Mouse (Mus musculus) erythroblast, embryonic 14.5 days (primary cell): Measurements from ENCODE around the gene Ripk3.

ENCODE experiments used
- GATA1 ChIP-seq: IDR thresholded peaks from 2 replicates; pipeline ENCODE4 v1.6.1; 2012; ENCODE audit warnings: low read length, inconsistent platforms, mixed read lengths
- TAL1 ChIP-seq: IDR thresholded peaks from 3 replicates; pipeline ENCODE4 v1.6.1; 2012; ENCODE audit warnings: low read length, inconsistent platforms, mixed read lengths

DNA sequence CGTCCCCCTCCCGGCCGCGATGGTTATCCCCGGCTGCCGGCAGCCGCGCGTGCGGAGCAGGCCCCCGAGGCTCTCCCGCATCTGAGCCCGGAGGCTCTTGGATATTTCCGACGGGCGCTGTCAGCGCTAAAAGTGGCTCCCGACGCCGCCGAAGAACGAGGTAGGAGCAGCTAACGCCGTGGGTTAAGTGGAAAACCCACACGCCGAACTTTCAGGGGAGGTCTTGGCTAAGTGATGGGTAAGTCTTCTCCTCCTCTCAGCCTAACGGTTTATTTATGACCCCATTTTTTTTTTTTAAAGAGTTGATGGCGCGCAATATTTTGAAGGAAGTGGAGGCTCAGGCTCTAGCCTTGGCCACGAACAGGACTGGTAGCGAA lies 42.8 kb downstream of the Ripk3 start:
- TF ChIP-seq TAL1 (no peak), GATA1 (no peak)
